Comparison of ENCODE assay signal across 10 mouse cellular contexts in genomic region chr6:5110715-5111048, GRCm38 (mm10).
DNase-seq lines count a peak whose midpoint lies in the region; ATAC-seq lines count a peak whose summit lies in the region.
"Had no signal": no experiment of that assay in that cellular context is flagged by ENCODE, and none has a peak within 500 bp of the region (broad histone marks: within the 10 kb centered on the region; RNA-seq: fewer than 3 reads in every experiment).

No protein-coding gene starts in this region.

- H3K27ac ChIP-seq in forebrain, embryonic 10.5 days = peak overlapping the region; percentile 79
- H3K27ac ChIP-seq in forebrain, embryonic 12.5 days = no peak overlapping the region
- H3K27ac ChIP-seq in intestine, embryonic 14.5 days (ENCODE audit: low read depth) = no peak overlapping the region
- no peak overlapping the region for H3K27ac ChIP-seq in intestine, embryonic 16.5 days (ENCODE audit: low read length)
- H3K27ac ChIP-seq in midbrain, embryonic 14.5 days (replicated peaks; ENCODE audit: low read depth, low read length) = 0 out of 2 replicates have a peak overlapping the region, but pooled peaks have one; percentile 52
- no peak overlapping the region for H3K27ac ChIP-seq in midbrain, embryonic 15.5 days
- H3K27ac ChIP-seq: heart, adult 2 months; kidney, embryonic 15.5 days had no signal

- no peak overlapping the region for H3K4me2 ChIP-seq in forebrain, embryonic 12.5 days
- no peak overlapping the region for H3K4me2 ChIP-seq in intestine, embryonic 14.5 days (ENCODE audit: low read length)
- no peak overlapping the region for H3K4me2 ChIP-seq in intestine, embryonic 16.5 days (ENCODE audit: low read depth, low read length)
- H3K4me2 ChIP-seq in midbrain, embryonic 14.5 days (ENCODE audit: low read length) = no peak overlapping the region
- no peak overlapping the region for H3K4me2 ChIP-seq in midbrain, embryonic 15.5 days

- no peaks in the 10 kb centered on the region for H3K27me3 ChIP-seq in forebrain, embryonic 10.5 days (ENCODE audit: poor library complexity, severe bottlenecking)
- no peaks in the 10 kb centered on the region for H3K27me3 ChIP-seq in forebrain, embryonic 12.5 days
- H3K27me3 ChIP-seq in intestine, embryonic 14.5 days (replicated peaks; ENCODE audit: control insufficient read depth, insufficient read depth, low read length) = no peaks in the 10 kb centered on the region
- H3K27me3 ChIP-seq in intestine, embryonic 16.5 days (replicated peaks; ENCODE audit: control insufficient read depth, insufficient read depth, low read length) = no peaks in the 10 kb centered on the region
- no peaks in the 10 kb centered on the region for H3K27me3 ChIP-seq in midbrain, embryonic 14.5 days (ENCODE audit: control insufficient read depth, insufficient read depth, low read length)
- H3K27me3 ChIP-seq in midbrain, embryonic 15.5 days (replicated peaks) = no peaks in the 10 kb centered on the region
- H3K27me3 ChIP-seq: kidney, embryonic 15.5 days had no signal

- ATAC-seq in forebrain, embryonic 12.5 days (ENCODE audit: low FRiP score) = no peak; the same call in 1 of the 2 replicates
- ATAC-seq in intestine, embryonic 14.5 days (replicated peaks; ENCODE audit: low FRiP score, low TSS enrichment, low read depth) = no peak
- no peak for ATAC-seq in intestine, embryonic 16.5 days
- no peak for ATAC-seq in midbrain, embryonic 14.5 days (ENCODE audit: low FRiP score, low TSS enrichment)
- ATAC-seq in midbrain, embryonic 15.5 days (replicated peaks) = no peak; the same call in 1 of the 2 replicates

- H3K4me1 ChIP-seq in forebrain, embryonic 10.5 days = peaks cover 54% of the 10 kb centered on the region
- peaks cover 26% of the 10 kb centered on the region for H3K4me1 ChIP-seq in forebrain, embryonic 12.5 days
- H3K4me1 ChIP-seq in intestine, embryonic 14.5 days (replicated peaks; ENCODE audit: control insufficient read depth, insufficient read depth, low read length) = peaks cover 26% of the 10 kb centered on the region
- H3K4me1 ChIP-seq in intestine, embryonic 16.5 days (ENCODE audit: control insufficient read depth, insufficient read depth, low read length) = peaks cover 10% of the 10 kb centered on the region
- H3K4me1 ChIP-seq in midbrain, embryonic 14.5 days (ENCODE audit: control insufficient read depth, insufficient read depth, low read length) = peaks cover 3% of the 10 kb centered on the region; the same call in 1 of the 2 replicates
- peaks cover 7% of the 10 kb centered on the region; the same call in 1 of the 2 replicates for H3K4me1 ChIP-seq in midbrain, embryonic 15.5 days

- DNase-seq in forebrain, embryonic 10.5 days (ENCODE audit: extremely low spot score, low spot score) = no peak
- peak; percentile 43 for DNase-seq in intestine, embryonic 14.5 days (ENCODE audit: low spot score)
- no peak for DNase-seq in midbrain, embryonic 14.5 days
- no peak for DNase-seq in adrenal gland, postnatal 14 days
- no peak for DNase-seq in ovary, postnatal 14 days (ENCODE audit: low spot score)

- H3K9me3 ChIP-seq in forebrain, embryonic 10.5 days = no peaks in the 10 kb centered on the region
- H3K9me3 ChIP-seq in forebrain, embryonic 12.5 days = no peaks in the 10 kb centered on the region
- no peaks in the 10 kb centered on the region for H3K9me3 ChIP-seq in intestine, embryonic 14.5 days (ENCODE audit: control insufficient read depth, low read length)
- no peaks in the 10 kb centered on the region for H3K9me3 ChIP-seq in intestine, embryonic 16.5 days (ENCODE audit: control insufficient read depth, low read length)
- H3K9me3 ChIP-seq in midbrain, embryonic 14.5 days (ENCODE audit: control insufficient read depth, low read length) = no peaks in the 10 kb centered on the region
- H3K9me3 ChIP-seq in midbrain, embryonic 15.5 days = no peaks in the 10 kb centered on the region
- H3K9me3 ChIP-seq: kidney, embryonic 15.5 days had no signal

- H3K36me3 ChIP-seq in forebrain, embryonic 10.5 days (replicated peaks) = peaks cover 17% of the 10 kb centered on the region
- peaks cover 12% of the 10 kb centered on the region for H3K36me3 ChIP-seq in forebrain, embryonic 12.5 days (replicated peaks)
- H3K36me3 ChIP-seq in intestine, embryonic 14.5 days (ENCODE audit: control insufficient read depth, insufficient read depth, low read length) = peaks cover 6% of the 10 kb centered on the region; the same call in 1 of the 2 replicates
- no peaks in the 10 kb centered on the region for H3K36me3 ChIP-seq in intestine, embryonic 16.5 days (ENCODE audit: control insufficient read depth, insufficient read depth, low read length)
- H3K36me3 ChIP-seq in midbrain, embryonic 14.5 days (ENCODE audit: control insufficient read depth, insufficient read depth, low read length) = peaks cover 10% of the 10 kb centered on the region; the same call in 1 of the 2 replicates
- H3K36me3 ChIP-seq in midbrain, embryonic 15.5 days (replicated peaks) = no peaks in the 10 kb centered on the region

- WGBS in forebrain, embryonic 10.5 days = 22% methylated on average over 3 of the region's 3 CpGs
- 24% methylated on average over 3 of the region's 3 CpGs for WGBS in forebrain, embryonic 12.5 days
- 28% methylated on average over 3 of the region's 3 CpGs for WGBS in intestine, embryonic 14.5 days
- WGBS in intestine, embryonic 16.5 days = 22% methylated on average over 3 of the region's 3 CpGs
- WGBS in midbrain, embryonic 14.5 days = 31% methylated on average over 3 of the region's 3 CpGs
- 28% methylated on average over 3 of the region's 3 CpGs for WGBS in midbrain, embryonic 15.5 days

- H3K9ac ChIP-seq in forebrain, embryonic 12.5 days = no peak overlapping the region
- H3K9ac ChIP-seq in intestine, embryonic 14.5 days (ENCODE audit: low read length) = no peak overlapping the region
- H3K9ac ChIP-seq in intestine, embryonic 16.5 days (ENCODE audit: low read depth, low read length) = no peak overlapping the region
- no peak overlapping the region for H3K9ac ChIP-seq in midbrain, embryonic 14.5 days (replicated peaks; ENCODE audit: low read length)
- H3K9ac ChIP-seq in midbrain, embryonic 15.5 days = no peak overlapping the region
- H3K9ac ChIP-seq: kidney, embryonic 15.5 days had no signal

- no peak overlapping the region; the same call in 1 of the 2 replicates for H3K4me3 ChIP-seq in forebrain, embryonic 10.5 days
- no peak overlapping the region; the same call in 1 of the 2 replicates for H3K4me3 ChIP-seq in forebrain, embryonic 12.5 days (replicated peaks)
- no peak overlapping the region for H3K4me3 ChIP-seq in intestine, embryonic 14.5 days (ENCODE audit: low read depth, low read length)
- no peak overlapping the region for H3K4me3 ChIP-seq in intestine, embryonic 16.5 days (ENCODE audit: low read length)
- no peak overlapping the region for H3K4me3 ChIP-seq in midbrain, embryonic 14.5 days (replicated peaks; ENCODE audit: low read depth, low read length)
- no peak overlapping the region for H3K4me3 ChIP-seq in midbrain, embryonic 15.5 days

Comparison
In these comparisons a context has a peak if more than half of its experiments do, and no peak if none do; other contexts are left out.
1. H3K27ac ChIP-seq: peak in forebrain, embryonic 10.5 days (single experiment) and midbrain, embryonic 14.5 days (single experiment); none in forebrain, embryonic 12.5 days (single experiment), intestine, embryonic 14.5 days (single experiment), intestine, embryonic 16.5 days (single experiment) and midbrain, embryonic 15.5 days (single experiment).